Mouse (Mus musculus): Measurements from ENCODE around the gene Sestd1. TPM values are rescaled to one million over a fixed set of nuclear protein-coding genes. Genes with fewer than 3 reads are reported as not detected.

The Sestd1 gene
- polyA plus RNA-seq, 1 experiment from 2014 or later = 26.6 TPM

- Histone ChIP-seq H3K4me2 (ENCODE audit: low read length) (no peak overlapping the region), H3K36me3 (ENCODE audit: control insufficient read depth, insufficient read depth, low read length) (no peaks in the 10 kb centered on the region), H3K4me1 (ENCODE audit: control insufficient read depth, insufficient read depth, low read length) (peaks cover 26% of the 10 kb centered on the region), H3K9ac (ENCODE audit: low read depth, low read length) (no peak overlapping the region), H3K4me3 (ENCODE audit: low read depth, low read length) (no peak overlapping the region), H3K27me3 (ENCODE audit: control insufficient read depth, insufficient read depth, low read depth, low read length) (no peaks in the 10 kb centered on the region), H3K27ac (ENCODE audit: low read length) (no peak overlapping the region), H3K9me3 (replicated peaks; ENCODE audit: control insufficient read depth, low read length, poor library complexity, severe bottlenecking) (no peaks in the 10 kb centered on the region)
- ATAC-seq = no peak
- WGBS = 72% methylated on average over 7 of the region's 7 CpGs
These were observed 15.1 kb downstream of the Sestd1 start for GRCm38 (mm10) chr2:77265301-77265700.

DNA sequence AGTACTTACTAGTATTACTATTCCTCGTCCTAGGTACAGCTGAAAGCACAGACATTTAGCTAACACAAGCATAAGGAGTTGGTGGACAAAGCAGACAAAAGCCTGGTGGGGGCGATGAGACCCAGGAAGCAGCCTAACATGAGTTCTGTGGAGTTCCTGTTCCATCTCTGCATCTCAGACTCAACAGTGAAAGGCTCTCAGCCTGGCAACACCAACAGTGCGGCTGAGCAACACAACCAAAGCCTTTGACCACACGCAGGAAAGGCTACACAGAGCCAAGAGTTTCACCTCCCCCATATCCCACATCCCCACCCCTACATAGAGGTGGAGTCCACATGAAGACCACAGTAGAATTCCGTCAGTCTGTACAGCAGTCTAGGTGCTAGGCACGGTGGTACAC lies 15.8 kb downstream of the Sestd1 start:
- WGBS = 77% methylated on average over 6 of the region's 6 CpGs
- Histone ChIP-seq H3K4me3 (ENCODE audit: low read depth, low read length) (no peak overlapping the region), H3K4me2 (ENCODE audit: low read length) (no peak overlapping the region), H3K36me3 (ENCODE audit: control insufficient read depth, insufficient read depth, low read length) (no peaks in the 10 kb centered on the region), H3K4me1 (ENCODE audit: control insufficient read depth, insufficient read depth, low read length) (peaks cover 23% of the 10 kb centered on the region), H3K27ac (ENCODE audit: low read length) (no peak overlapping the region), H3K9me3 (replicated peaks; ENCODE audit: control insufficient read depth, low read length, poor library complexity, severe bottlenecking) (no peaks in the 10 kb centered on the region), H3K9ac (ENCODE audit: low read depth, low read length) (no peak overlapping the region), H3K27me3 (ENCODE audit: control insufficient read depth, insufficient read depth, low read depth, low read length) (no peaks in the 10 kb centered on the region)
- no peak for ATAC-seq

DNA sequence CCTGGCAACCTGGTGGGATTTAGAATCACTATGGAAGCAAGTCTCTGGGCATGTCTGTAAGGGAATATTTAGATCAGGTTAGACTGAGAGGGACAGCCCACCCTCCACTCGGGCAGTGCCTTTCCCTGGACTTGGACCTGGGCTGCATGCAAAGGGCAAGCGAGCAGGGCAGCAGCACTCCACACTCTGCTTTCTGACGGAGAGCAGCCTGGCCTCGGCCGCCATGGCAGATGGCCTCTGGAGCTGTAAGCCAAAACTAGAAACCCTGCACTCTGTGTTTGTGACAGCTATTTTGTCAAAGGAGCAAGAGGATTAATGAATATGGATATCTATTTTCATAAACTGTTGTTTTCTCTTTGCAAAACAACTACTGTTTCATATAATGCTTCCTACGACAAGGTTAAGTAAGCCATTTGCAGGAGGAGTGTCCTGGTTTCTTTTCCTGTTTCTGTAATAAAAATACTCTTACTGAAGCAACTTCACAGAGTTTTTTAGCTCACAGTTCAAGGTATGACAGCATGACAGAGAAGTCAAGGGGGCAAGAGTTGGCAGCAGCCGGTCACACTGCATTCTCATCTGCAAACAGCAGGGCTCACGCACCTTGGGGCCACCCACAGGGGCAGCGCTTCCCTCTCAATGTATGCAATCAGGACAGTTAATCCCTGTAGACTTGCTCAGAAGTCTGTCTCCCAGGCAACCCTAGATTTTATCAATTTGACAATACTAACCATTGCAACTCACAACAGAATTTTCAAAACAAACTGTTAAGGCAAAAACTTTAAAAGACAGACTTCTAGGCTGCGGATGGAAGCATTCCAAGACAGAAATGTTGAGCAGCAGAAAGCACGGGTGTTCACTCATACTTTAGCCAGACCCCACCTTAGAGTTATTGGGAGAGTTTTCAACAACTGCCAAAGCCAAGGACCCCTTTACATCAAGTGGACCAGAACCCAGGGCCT lies 16.6 kb downstream of the Sestd1 start:
- no peak overlapping the region for H3K4me2 ChIP-seq (ENCODE audit: low read length)
- no peaks in the 10 kb centered on the region for H3K36me3 ChIP-seq (ENCODE audit: control insufficient read depth, insufficient read depth, low read length)
- H3K27ac ChIP-seq (ENCODE audit: low read length) = no peak overlapping the region
- no peaks in the 10 kb centered on the region for H3K9me3 ChIP-seq (replicated peaks; ENCODE audit: control insufficient read depth, low read length, poor library complexity, severe bottlenecking)
- no peaks in the 10 kb centered on the region for H3K27me3 ChIP-seq (ENCODE audit: control insufficient read depth, insufficient read depth, low read depth, low read length)
- WGBS = 41% methylated on average over 11 of the region's 11 CpGs
- ATAC-seq = 0 out of 2 replicates have a peak, but pooled peaks have one; percentile 34
- peaks cover 18% of the 10 kb centered on the region for H3K4me1 ChIP-seq (ENCODE audit: control insufficient read depth, insufficient read depth, low read length)
- H3K9ac ChIP-seq (ENCODE audit: low read depth, low read length) = no peak overlapping the region
- H3K4me3 ChIP-seq (ENCODE audit: low read depth, low read length) = no peak overlapping the region

DNA sequence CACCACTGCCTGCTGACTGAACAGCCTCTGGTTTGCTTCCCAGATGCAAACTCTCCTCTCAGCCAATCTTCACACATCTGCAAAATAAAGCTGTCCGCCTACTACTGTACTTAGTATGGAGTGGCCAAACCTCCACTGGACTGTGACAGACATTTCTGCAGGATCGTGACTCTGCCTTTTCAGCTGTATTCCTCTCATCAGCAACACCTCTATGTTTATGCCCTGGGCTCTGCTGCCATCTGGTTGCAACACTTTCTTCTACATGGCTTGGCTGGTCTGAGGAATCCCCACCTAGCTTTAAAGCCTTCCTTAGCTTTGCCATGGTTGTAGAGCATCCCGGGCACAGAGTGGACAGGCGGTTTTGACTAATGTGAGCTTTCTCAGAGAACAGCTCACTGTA lies 20.3 kb downstream of the Sestd1 start:
- Histone ChIP-seq H3K27ac (ENCODE audit: low read length) (no peak overlapping the region), H3K9me3 (replicated peaks; ENCODE audit: control insufficient read depth, low read length, poor library complexity, severe bottlenecking) (no peaks in the 10 kb centered on the region), H3K4me3 (ENCODE audit: low read depth, low read length) (no peak overlapping the region), H3K9ac (ENCODE audit: low read depth, low read length) (no peak overlapping the region), H3K27me3 (ENCODE audit: control insufficient read depth, insufficient read depth, low read depth, low read length) (no peaks in the 10 kb centered on the region), H3K36me3 (ENCODE audit: control insufficient read depth, insufficient read depth, low read length) (peaks cover 4% of the 10 kb centered on the region; the same call in 1 of the 2 replicates), H3K4me1 (ENCODE audit: control insufficient read depth, insufficient read depth, low read length) (peaks cover 21% of the 10 kb centered on the region), H3K4me2 (ENCODE audit: low read length) (no peak overlapping the region)
- WGBS = 88% methylated on average over 4 of the region's 4 CpGs
- ATAC-seq = no peak

- Histone ChIP-seq H3K4me2 (ENCODE audit: low read length) (no peak overlapping the region), H3K9ac (ENCODE audit: low read depth, low read length) (no peak overlapping the region), H3K4me3 (ENCODE audit: low read depth, low read length) (no peak overlapping the region), H3K4me1 (ENCODE audit: control insufficient read depth, insufficient read depth, low read length) (peaks cover 14% of the 10 kb centered on the region), H3K9me3 (replicated peaks; ENCODE audit: control insufficient read depth, low read length, poor library complexity, severe bottlenecking) (no peaks in the 10 kb centered on the region), H3K27ac (ENCODE audit: low read length) (no peak overlapping the region), H3K36me3 (ENCODE audit: control insufficient read depth, insufficient read depth, low read length) (peaks cover 4% of the 10 kb centered on the region; the same call in 1 of the 2 replicates), H3K27me3 (ENCODE audit: control insufficient read depth, insufficient read depth, low read depth, low read length) (no peaks in the 10 kb centered on the region)
- 88% methylated on average over 6 of the region's 6 CpGs for WGBS
- no peak for ATAC-seq
These were observed 27.2 kb downstream of the Sestd1 start for GRCm38 (mm10) chr2:77253227-77253626.

GRCm38 (mm10) chr2:77251736-77252135 lies 28.7 kb downstream of the Sestd1 start:
- WGBS = 96% methylated on average over 6 of the region's 6 CpGs
- no peak overlapping the region for H3K4me3 ChIP-seq (ENCODE audit: low read depth, low read length)
- ATAC-seq = no peak
- no peak overlapping the region for H3K27ac ChIP-seq (ENCODE audit: low read length)
- peaks cover 2% of the 10 kb centered on the region; the same call in 1 of the 2 replicates for H3K36me3 ChIP-seq (ENCODE audit: control insufficient read depth, insufficient read depth, low read length)
- H3K9ac ChIP-seq (ENCODE audit: low read depth, low read length) = no peak overlapping the region
- no peaks in the 10 kb centered on the region for H3K9me3 ChIP-seq (replicated peaks; ENCODE audit: control insufficient read depth, low read length, poor library complexity, severe bottlenecking)
- no peaks in the 10 kb centered on the region for H3K27me3 ChIP-seq (ENCODE audit: control insufficient read depth, insufficient read depth, low read depth, low read length)
- H3K4me1 ChIP-seq (ENCODE audit: control insufficient read depth, insufficient read depth, low read length) = peaks cover 14% of the 10 kb centered on the region
- no peak overlapping the region for H3K4me2 ChIP-seq (ENCODE audit: low read length)

- ATAC-seq = peak; percentile 12; the same call in 1 of the 2 replicates
- Histone ChIP-seq H3K27me3 (ENCODE audit: control insufficient read depth, insufficient read depth, low read depth, low read length) (no peaks in the 10 kb centered on the region), H3K4me2 (ENCODE audit: low read length) (no peak overlapping the region), H3K9ac (ENCODE audit: low read depth, low read length) (no peak overlapping the region), H3K36me3 (ENCODE audit: control insufficient read depth, insufficient read depth, low read length) (no peaks in the 10 kb centered on the region), H3K27ac (ENCODE audit: low read length) (0 out of 2 replicates have a peak overlapping the region, but pooled peaks have one; percentile 23), H3K9me3 (replicated peaks; ENCODE audit: control insufficient read depth, low read length, poor library complexity, severe bottlenecking) (no peaks in the 10 kb centered on the region), H3K4me1 (ENCODE audit: control insufficient read depth, insufficient read depth, low read length) (peaks cover 17% of the 10 kb centered on the region), H3K4me3 (ENCODE audit: low read depth, low read length) (no peak overlapping the region)
- 37% methylated on average over 8 of the region's 8 CpGs for WGBS
These were observed 30.4 kb downstream of the Sestd1 start for GRCm38 (mm10) chr2:77249771-77250681.

DNA sequence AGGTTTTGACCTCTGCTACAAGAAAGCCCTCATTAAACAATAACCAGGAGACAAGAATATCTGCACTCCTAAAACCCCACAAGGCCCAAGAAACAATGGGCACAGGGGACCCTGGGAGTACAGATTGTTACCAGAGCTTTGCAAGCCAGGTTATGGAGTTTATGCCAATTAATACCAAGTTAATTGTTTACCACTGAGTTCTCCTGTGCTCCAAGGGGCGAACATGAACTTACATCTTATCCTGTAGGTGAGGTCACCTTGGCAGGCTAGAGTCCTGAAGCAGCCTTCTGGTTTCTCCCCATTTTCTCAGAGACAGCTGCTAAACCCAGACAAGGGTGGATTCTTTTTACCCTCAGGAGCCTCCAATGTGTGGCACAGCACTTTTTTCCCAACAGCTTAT lies 32.0 kb downstream of the Sestd1 start:
- H3K4me3 ChIP-seq (ENCODE audit: low read depth, low read length) = no peak overlapping the region
- WGBS = 92% methylated on average over 1 of the region's 1 CpGs
- no peak overlapping the region for H3K4me2 ChIP-seq (ENCODE audit: low read length)
- no peak for ATAC-seq
- no peaks in the 10 kb centered on the region for H3K9me3 ChIP-seq (replicated peaks; ENCODE audit: control insufficient read depth, low read length, poor library complexity, severe bottlenecking)
- H3K27me3 ChIP-seq (ENCODE audit: control insufficient read depth, insufficient read depth, low read depth, low read length) = no peaks in the 10 kb centered on the region
- no peak overlapping the region for H3K9ac ChIP-seq (ENCODE audit: low read depth, low read length)
- H3K36me3 ChIP-seq (ENCODE audit: control insufficient read depth, insufficient read depth, low read length) = peaks cover 7% of the 10 kb centered on the region
- no peak overlapping the region for H3K27ac ChIP-seq (ENCODE audit: low read length)
- peaks cover 17% of the 10 kb centered on the region for H3K4me1 ChIP-seq (ENCODE audit: control insufficient read depth, insufficient read depth, low read length)
